Mouse (Mus musculus): ENCODE measurements around the gene Khk. TPM values are rescaled to one million over a fixed set of nuclear protein-coding genes. Genes with fewer than 3 reads are reported as not detected.
A peak's percentile ranks its signal among the peaks of the same experiment; 100 is the strongest.

The Khk gene
- polyA plus RNA-seq, 1 experiment from 2014 or later, result 14.2 TPM

DNA sequence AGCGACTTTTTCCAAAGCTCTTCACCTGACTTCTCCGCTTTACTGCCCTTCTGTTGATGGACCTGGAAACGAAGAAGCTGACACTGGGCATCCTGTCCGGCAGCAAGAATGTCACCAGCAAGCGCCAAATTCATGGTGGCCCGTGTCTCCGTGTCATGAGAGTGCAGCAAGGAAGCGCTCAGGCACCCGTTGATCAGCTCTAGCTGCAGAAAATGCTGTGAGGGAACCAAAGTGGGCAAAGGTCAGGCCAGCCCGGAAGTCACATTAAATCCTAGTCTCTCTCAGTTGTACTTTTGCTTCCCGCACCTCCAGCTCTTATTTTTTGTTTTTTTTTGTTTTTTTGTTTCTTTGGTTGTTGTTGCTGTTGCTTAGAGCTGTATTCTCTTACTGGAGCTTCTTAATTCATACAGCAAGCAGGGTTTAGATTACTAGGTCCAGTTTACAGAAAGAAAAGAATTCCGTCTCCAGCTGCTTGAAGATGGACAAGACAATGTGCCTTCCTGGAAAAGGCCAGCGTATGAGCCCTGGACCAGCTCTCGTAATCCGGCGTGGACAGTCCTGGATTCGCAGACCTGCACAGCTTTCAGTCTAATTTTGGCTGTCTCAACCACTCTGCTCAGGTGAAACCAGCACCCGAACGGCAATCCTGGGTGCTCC lies 38.1 kb downstream of the Khk start:
- Histone ChIP-seq H3K9ac (peak overlapping the region; percentile 93), H3K4me2 (replicated peaks) (peak overlapping the region; percentile 78), H3K4me1 (peaks cover 20% of the 10 kb centered on the region), H3K9me3 (no peaks in the 10 kb centered on the region), H3K27me3 (no peaks in the 10 kb centered on the region), H3K27ac (peak overlapping the region; percentile 91), H3K36me3 (peaks cover 34% of the 10 kb centered on the region), H3K4me3 (peak overlapping the region; percentile 82)
- WGBS, result 27% methylated on average over 19 of the region's 19 CpGs
- ATAC-seq (ENCODE audit: insufficient number of reproducible peaks, insufficient read depth, low FRiP score, low TSS enrichment), result no peak

DNA sequence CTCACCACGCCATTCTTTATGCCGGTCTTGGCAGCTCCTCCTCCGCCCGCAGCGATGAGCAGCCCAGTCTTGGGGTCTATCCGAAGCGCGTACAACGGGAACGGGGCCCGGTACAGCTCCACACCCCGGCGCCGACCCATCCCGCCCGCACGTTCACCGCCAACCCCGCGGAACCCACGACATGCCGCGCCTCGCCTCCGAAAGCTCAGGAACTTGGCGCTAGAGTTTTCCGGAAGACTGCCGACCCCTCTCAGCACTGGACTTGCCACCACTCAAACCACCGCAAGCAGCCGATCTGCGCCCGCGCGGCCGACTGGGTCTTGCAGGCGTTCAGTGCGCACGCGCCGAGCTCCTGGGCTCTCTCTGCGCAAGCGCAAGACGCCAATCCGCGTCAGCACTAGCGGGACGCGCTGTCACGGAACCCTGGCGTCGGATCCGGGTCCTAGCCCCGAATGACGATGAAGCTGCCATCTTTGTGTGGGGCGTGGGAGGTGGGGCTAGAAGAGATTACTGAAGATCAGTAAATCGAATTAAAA lies 38.8 kb downstream of the Khk start, which contains the start of gene Preb:
TSS of gene Preb (minus strand) at position 396 of the 536 bp plus-strand sequence.
- H3K36me3 ChIP-seq, result peaks cover 27% of the 10 kb centered on the region
- peak; percentile 90 for ATAC-seq (ENCODE audit: insufficient number of reproducible peaks, insufficient read depth, low FRiP score, low TSS enrichment)
- no peaks in the 10 kb centered on the region for H3K9me3 ChIP-seq
- peak within 1 kb of the TSS; percentile 93 for H3K9ac ChIP-seq
- peaks cover 20% of the 10 kb centered on the region for H3K4me1 ChIP-seq
- peak within 1 kb of the TSS; percentile 91 for H3K27ac ChIP-seq
- no peaks in the 10 kb centered on the region for H3K27me3 ChIP-seq
- WGBS, result under 1% methylated on average over 56 of the region's 56 CpGs
- H3K4me3 ChIP-seq, result peak within 1 kb of the TSS; percentile 82
- peak within 1 kb of the TSS; percentile 78 for H3K4me2 ChIP-seq (replicated peaks)

DNA sequence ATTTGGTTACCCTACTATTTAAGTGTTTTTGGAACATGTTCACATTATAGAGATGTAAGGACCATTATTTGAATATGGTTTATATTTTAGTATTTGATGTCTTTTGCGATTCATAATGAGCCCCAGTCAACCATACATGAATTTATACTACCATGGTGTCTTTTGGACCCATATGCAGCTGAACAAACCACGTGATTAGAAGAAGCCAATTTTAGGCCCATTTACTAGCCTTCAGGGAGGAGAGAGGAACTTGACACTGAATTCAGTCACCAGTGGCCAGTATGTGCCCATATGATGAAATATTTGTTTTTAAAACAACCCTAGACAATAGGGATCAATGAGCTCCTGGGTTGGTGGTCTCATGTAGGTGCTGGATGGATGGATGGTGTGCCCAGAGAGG lies 39.6 kb downstream of the Khk start:
- Histone ChIP-seq H3K4me3 (peak overlapping the region; percentile 82; the same call in 1 of the 2 replicates), H3K9me3 (no peaks in the 10 kb centered on the region), H3K4me2 (replicated peaks) (peak overlapping the region; percentile 78; the same call in 1 of the 2 replicates), H3K9ac (no peak overlapping the region), H3K27me3 (no peaks in the 10 kb centered on the region), H3K27ac (no peak overlapping the region), H3K4me1 (peaks cover 20% of the 10 kb centered on the region), H3K36me3 (peaks cover 20% of the 10 kb centered on the region)
- WGBS, result 89% methylated on average over 2 of the region's 2 CpGs
- ATAC-seq (ENCODE audit: insufficient number of reproducible peaks, insufficient read depth, low FRiP score, low TSS enrichment), result no peak

DNA sequence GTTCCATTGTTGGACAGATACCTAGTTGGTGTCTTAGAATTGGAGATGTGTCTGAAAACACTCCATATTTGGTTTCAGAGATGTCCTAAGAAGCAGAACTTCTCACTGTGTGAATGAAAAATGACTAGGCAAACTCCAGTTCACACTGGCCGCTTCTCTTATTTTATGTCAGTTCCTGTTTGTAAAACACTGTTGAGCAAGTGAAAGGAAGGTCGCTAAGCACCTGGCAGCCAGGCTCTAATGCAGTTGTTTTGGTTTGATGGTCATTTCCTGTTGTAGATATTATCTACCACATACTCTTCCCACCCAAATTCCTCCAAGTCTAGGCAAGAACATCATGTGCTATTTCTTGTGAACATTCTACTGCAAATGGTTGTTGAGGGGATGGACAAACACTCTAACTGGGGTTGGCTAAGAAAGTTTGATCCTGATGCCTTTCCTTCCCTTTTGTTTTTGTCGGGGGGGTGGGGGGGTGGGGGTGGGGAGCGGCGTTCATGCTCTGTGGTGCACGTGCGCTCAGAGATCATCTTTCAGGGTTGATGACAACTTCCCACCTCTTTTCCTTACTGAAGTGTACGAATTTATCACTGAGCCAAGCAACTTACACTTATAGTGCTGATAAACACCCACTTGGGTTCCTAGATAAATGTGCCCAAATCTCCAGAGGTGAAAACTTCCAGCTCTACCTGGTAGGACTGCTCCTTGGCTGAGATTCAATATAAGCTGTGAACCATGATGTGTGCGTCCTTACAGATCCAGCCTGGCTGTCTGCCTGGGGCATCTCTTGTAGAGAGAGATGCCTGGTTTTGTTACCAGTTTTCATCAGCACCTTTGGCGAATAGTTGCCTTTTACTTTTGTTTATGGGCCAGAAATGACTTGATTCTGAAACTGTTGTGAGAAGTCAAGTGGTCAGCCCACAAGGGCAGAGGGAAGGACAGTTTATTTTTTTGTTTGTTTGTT lies 40.6 kb downstream of the Khk start:
- Histone ChIP-seq H3K36me3 (peaks cover 16% of the 10 kb centered on the region), H3K9me3 (no peaks in the 10 kb centered on the region), H3K27ac (no peak overlapping the region), H3K4me3 (no peak overlapping the region), H3K4me1 (peaks cover 20% of the 10 kb centered on the region), H3K27me3 (no peaks in the 10 kb centered on the region), H3K9ac (no peak overlapping the region), H3K4me2 (replicated peaks) (no peak overlapping the region)
- 80% methylated on average over 10 of the region's 10 CpGs for WGBS
- ATAC-seq (ENCODE audit: insufficient number of reproducible peaks, insufficient read depth, low FRiP score, low TSS enrichment), result no peak

DNA sequence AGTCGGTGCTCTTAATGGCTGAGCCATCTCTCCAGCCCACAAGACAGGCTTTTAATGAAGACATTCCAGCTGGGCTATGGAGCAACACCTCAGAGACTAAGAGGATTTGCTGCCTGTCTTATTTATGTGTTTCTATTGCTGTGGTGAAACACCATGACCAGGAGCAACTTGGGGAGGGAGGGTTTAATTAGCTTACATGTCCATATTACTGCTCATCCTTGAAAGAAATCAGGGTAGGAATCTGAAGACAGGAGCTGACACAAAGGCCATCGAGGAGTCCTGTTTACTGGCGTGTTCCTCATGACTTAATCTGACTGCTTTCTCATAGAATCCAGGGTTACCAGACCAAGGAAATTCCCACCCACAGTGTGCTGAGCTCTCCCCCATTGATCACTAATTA lies 42.7 kb downstream of the Khk start:
- 84% methylated on average over 3 of the region's 3 CpGs for WGBS

DNA sequence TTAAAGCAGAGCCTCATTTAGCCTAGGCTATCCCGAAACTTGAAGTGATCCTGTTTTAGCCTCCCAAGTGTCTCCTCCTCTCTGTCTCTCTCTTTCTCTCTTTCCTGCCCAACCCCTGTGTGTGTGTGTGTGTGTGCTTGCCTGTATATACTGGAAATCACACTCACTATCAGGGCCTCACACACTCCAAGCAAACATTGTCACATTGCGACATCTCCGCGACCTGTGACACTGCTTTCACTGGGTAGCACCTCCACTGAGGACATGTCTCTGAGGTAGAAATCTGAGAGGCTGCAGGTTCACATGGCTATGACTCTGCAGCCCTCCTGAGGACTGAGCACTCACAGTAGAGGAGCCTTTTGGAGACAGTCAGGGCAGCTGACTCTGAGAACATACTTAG lies 45.0 kb downstream of the Khk start:
- no peak overlapping the region for H3K9ac ChIP-seq
- H3K4me3 ChIP-seq, result no peak overlapping the region
- no peak overlapping the region for H3K4me2 ChIP-seq (replicated peaks)
- no peak overlapping the region for H3K27ac ChIP-seq
- no peaks in the 10 kb centered on the region for H3K36me3 ChIP-seq
- H3K9me3 ChIP-seq, result no peaks in the 10 kb centered on the region
- no peaks in the 10 kb centered on the region; the same call in 1 of the 2 replicates for H3K27me3 ChIP-seq
- no peaks in the 10 kb centered on the region for H3K4me1 ChIP-seq
- ATAC-seq (ENCODE audit: insufficient number of reproducible peaks, insufficient read depth, low FRiP score, low TSS enrichment), result no peak
- 87% methylated on average over 4 of the region's 4 CpGs for WGBS

More for the DNA sequence above, 42.7 kb downstream of the Khk start:
- ATAC-seq (ENCODE audit: insufficient number of reproducible peaks, insufficient read depth, low FRiP score, low TSS enrichment), result no peak
- Histone ChIP-seq H3K27me3 (no peaks in the 10 kb centered on the region; the same call in 1 of the 2 replicates), H3K9ac (no peak overlapping the region), H3K9me3 (no peaks in the 10 kb centered on the region), H3K4me1 (peaks cover 4% of the 10 kb centered on the region), H3K4me3 (no peak overlapping the region), H3K4me2 (replicated peaks) (no peak overlapping the region), H3K27ac (no peak overlapping the region), H3K36me3 (no peaks in the 10 kb centered on the region)

DNA sequence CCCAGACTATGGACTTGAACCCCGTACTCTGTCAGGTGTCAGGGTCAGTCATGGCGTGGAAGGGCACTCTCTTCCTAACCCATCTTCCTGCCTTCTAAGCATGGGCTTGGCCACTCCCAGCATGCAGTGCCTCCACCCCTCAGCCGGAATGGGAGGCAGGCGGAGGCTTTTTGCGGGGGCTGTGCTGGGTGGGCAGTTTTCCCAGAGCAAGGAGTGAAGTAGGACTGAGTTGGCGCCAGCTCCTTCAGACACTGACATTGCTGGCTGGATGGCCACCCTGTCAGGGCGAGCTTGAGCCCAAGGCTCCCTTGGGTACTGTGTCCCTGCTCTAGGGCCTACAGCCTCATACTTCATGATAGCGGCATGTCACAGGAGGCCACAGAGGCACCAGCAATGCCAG lies 47.2 kb downstream of the Khk start, which contains the start of gene Tcf23:
TSS of gene Tcf23 (plus strand) at position 247 of the 400 bp plus-strand sequence.
- H3K36me3 ChIP-seq, result no peaks in the 10 kb centered on the region
- WGBS, result 76% methylated on average over 8 of the region's 8 CpGs
- ATAC-seq (ENCODE audit: insufficient number of reproducible peaks, insufficient read depth, low FRiP score, low TSS enrichment), result no peak
- H3K9me3 ChIP-seq, result no peaks in the 10 kb centered on the region
- no peak within 1 kb of the TSS for H3K4me3 ChIP-seq
- no peak within 1 kb of the TSS for H3K27ac ChIP-seq
- H3K27me3 ChIP-seq, result no peaks in the 10 kb centered on the region; the same call in 1 of the 2 replicates
- H3K9ac ChIP-seq, result no peak within 1 kb of the TSS
- no peak within 1 kb of the TSS for H3K4me2 ChIP-seq (replicated peaks)
- H3K4me1 ChIP-seq, result no peaks in the 10 kb centered on the region

DNA sequence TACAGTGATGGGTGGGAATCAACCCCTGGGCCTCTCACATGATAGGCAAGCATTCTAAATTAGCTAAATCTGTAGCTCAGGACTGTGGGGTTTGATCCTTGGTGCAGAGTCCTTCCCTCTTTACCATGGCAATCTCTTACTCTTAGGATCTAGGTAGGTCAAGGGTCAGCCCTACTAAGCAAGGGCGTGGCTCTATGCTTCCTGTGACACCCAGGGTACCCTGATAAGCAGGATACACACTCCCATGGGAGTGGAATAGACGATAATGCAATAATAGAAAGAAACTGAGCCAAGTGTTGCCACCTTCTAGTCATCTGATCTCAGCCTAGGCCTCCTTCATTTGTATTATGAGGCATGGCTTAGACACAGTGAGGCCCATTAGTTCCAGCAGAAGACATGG lies 48.2 kb downstream of the Khk start:
- no peak overlapping the region for H3K9ac ChIP-seq
- no peak for ATAC-seq (ENCODE audit: insufficient number of reproducible peaks, insufficient read depth, low FRiP score, low TSS enrichment)
- H3K27me3 ChIP-seq, result no peaks in the 10 kb centered on the region; the same call in 1 of the 2 replicates
- WGBS, result 77% methylated on average over 2 of the region's 2 CpGs
- no peak overlapping the region for H3K4me2 ChIP-seq (replicated peaks)
- no peak overlapping the region for H3K4me3 ChIP-seq
- H3K4me1 ChIP-seq, result no peaks in the 10 kb centered on the region
- H3K27ac ChIP-seq, result no peak overlapping the region
- H3K9me3 ChIP-seq, result no peaks in the 10 kb centered on the region
- no peaks in the 10 kb centered on the region for H3K36me3 ChIP-seq

DNA sequence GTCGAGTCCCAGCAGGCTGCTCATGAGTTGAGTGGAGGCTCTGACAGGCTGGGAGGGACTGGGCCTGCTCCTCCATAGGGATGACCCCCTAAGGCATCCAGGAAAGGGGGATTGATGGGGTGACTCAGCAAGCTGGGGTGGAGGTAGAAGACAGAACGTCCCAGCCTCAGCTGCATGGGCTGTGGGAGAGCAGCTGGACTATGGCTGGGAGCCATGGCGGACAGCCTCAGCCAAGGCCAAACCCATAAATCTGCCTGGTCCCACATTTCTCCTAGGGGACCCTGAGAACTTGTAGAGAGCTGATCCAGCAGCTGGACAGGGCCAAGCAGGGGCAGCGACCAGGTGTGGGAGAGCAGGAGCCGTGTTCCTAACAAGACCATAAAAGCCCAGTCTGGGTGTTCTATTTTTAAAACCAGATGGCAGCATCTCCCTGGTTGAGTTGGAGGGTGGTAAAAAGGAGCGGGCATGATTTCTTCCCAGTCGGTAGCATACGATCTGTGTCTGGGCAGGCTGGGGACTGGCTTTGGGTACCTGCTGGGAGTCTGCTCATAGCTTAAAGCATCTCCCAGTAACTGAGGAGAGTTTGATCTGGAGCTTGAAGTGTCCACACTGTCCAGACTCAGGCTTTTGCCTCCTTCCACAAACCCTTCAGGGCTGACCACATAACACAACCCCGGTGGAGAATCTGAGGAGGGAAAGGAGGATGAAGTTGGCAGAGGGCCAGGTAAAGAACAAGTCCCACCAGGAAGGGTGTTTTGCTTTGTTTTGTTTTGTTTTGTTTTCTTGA lies 53.8 kb downstream of the Khk start:
- Histone ChIP-seq H3K4me1 (no peaks in the 10 kb centered on the region), H3K9me3 (no peaks in the 10 kb centered on the region), H3K4me2 (replicated peaks) (no peak overlapping the region), H3K4me3 (no peak overlapping the region), H3K36me3 (no peaks in the 10 kb centered on the region), H3K27ac (no peak overlapping the region), H3K27me3 (no peaks in the 10 kb centered on the region), H3K9ac (no peak overlapping the region)
- ATAC-seq (ENCODE audit: insufficient number of reproducible peaks, insufficient read depth, low FRiP score, low TSS enrichment), result no peak
- WGBS, result 74% methylated on average over 9 of the region's 9 CpGs
